Mouse (Mus musculus) fat pad, adult 2 months (tissue): ENCODE measurements around the gene Fsd2.

Experiments
- DNase-seq: peaks from one replicate; pipeline ENCODE4 v3.0.0-alpha.2; 2011; ENCODE audit warnings: low read depth, low spot score; ENCODE audit errors: extremely low read depth

Gene Fsd2

GRCm38 (mm10) chr7:81572610-81573268 is 6.0 kb upstream of the Fsd2 start:
- no peak for DNase-seq

- DNase-seq, result no peak
These were observed 5.2 kb upstream of the Fsd2 start for GRCm38 (mm10) chr7:81571941-81572441.

GRCm38 (mm10) chr7:81571108-81571940 is 4.6 kb upstream of the Fsd2 start, which contains the start of gene Whamm:
Whamm (plus strand) TSS chr7:81571266.
- peak; percentile 55 for DNase-seq

- no peak for DNase-seq
These were observed 4.0 kb upstream of the Fsd2 start for GRCm38 (mm10) chr7:81570752-81571107.

- no peak for DNase-seq
These were observed 3.5 kb upstream of the Fsd2 start for GRCm38 (mm10) chr7:81570271-81570670.

GRCm38 (mm10) chr7:81569851-81570250 is 3.1 kb upstream of the Fsd2 start:
- DNase-seq, result no peak

- no peak for DNase-seq
These were observed 652 bp upstream of the Fsd2 start for GRCm38 (mm10) chr7:81567396-81567795.

GRCm38 (mm10) chr7:81566332-81566731 is 412 bp downstream of the Fsd2 start:
- DNase-seq, result no peak

GRCm38 (mm10) chr7:81565381-81566055 is 1.2 kb downstream of the Fsd2 start:
- no peak for DNase-seq

GRCm38 (mm10) chr7:81564766-81565165 is 2.0 kb downstream of the Fsd2 start:
- no peak for DNase-seq

- DNase-seq, result no peak
These were observed 3.2 kb downstream of the Fsd2 start for GRCm38 (mm10) chr7:81563506-81564015.

- DNase-seq, result no peak
These were observed 5.5 kb downstream of the Fsd2 start for GRCm38 (mm10) chr7:81561211-81561610.

GRCm38 (mm10) chr7:81560101-81561049 is 6.4 kb downstream of the Fsd2 start:
- no peak for DNase-seq

- no peak for DNase-seq
These were observed 7.3 kb downstream of the Fsd2 start for GRCm38 (mm10) chr7:81559231-81559980.

GRCm38 (mm10) chr7:81557985-81558360 is 8.8 kb downstream of the Fsd2 start:
- DNase-seq, result no peak

GRCm38 (mm10) chr7:81557252-81557984 is 9.3 kb downstream of the Fsd2 start:
- no peak for DNase-seq

GRCm38 (mm10) chr7:81556839-81557238 is 9.9 kb downstream of the Fsd2 start:
- DNase-seq, result no peak

- DNase-seq, result no peak
These were observed 12.4 kb downstream of the Fsd2 start for GRCm38 (mm10) chr7:81554369-81554768.

- no peak for DNase-seq
These were observed 13.2 kb downstream of the Fsd2 start for GRCm38 (mm10) chr7:81553589-81553988.
